Mouse (Mus musculus) forelimb bud, embryonic 11.5 days (tissue): ENCODE data around the gene Xrcc1.
A peak's percentile ranks its signal among the peaks of the same experiment; 100 is the strongest.
"Not testable (repeated sequence)": the region's sequence is repeated elsewhere in the genome, so short reads cannot be mapped to it uniquely, and the experiment has no call there.

Experiments
- DNase-seq: peaks from one replicate; pipeline ENCODE4 v3.0.0-alpha.2; 2012; ENCODE audit warnings: low read depth, low spot score

Gene Xrcc1

DNA sequence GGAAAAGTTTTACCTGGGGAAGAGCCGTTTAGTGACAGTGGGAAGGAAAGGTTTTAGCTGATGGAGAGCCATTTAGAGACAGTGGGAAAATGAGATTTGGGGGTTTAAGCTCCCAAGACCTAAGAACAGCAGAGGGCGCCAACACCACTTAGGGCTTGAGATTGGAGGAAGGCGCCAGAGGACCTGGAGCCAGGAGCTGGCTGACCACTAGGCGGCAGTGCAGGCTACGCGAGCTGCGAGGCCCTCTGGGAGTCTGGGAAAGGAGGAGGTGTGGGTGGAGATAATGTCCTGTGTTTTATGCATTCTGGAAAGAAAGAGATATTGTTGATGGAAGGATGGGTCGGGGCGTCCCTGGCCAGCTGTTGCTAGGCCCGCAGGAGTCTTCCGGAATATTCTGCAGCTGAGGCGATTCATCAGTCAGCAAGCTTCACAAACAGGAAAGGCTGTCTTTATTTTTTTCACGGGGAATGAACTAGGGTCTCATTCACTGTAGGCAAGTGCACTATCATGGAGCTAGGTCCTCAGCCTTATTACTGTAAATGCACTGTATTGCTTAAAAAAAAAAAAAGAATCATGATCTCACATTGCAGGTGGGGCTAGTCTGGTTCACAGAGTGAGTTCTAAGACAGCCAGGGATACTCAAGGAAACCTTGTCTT, 55.0 kb downstream of the Xrcc1 start:
- DNase-seq: peak; percentile 94

DNA sequence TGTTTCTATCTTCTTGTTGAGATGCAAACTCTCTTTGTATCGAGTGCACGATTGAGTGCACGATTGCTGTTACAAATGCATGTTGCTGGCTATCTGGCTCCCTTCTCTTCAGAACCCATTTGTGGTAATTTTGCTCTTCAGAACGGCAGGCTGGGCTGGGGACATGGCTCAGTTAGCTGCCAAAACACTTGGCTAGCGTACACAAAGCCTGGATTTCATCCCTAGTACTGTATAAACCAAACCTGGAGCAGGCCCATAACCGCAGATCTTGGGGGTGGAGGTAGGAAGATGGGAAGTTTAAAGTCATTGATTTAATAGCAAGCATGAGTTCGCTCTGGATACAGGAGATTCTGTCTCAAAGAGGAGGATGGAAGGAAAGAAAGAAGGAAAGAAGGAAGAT, 59.5 kb downstream of the Xrcc1 start:
- DNase-seq: no peak

DNA sequence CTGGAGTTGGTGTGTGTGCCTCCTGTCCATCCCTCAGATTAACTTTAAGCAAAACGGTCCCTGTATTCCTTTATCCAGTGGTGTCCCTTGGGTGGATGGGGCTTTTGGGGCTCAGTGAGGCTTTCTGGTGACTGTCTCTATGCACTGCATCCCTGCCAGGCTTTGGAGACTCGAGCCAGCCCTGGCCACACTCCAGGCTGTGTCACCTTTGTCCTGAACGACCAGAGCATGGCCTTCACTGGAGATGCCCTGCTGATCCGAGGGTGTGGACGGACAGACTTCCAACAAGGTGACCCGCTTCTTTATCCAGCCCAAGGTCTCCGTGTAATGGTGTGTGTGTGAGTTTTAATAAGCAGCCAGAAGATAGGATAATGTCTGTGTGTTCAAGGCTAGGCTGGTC, 60.0 kb downstream of the Xrcc1 start:
- DNase-seq: no peak

DNA sequence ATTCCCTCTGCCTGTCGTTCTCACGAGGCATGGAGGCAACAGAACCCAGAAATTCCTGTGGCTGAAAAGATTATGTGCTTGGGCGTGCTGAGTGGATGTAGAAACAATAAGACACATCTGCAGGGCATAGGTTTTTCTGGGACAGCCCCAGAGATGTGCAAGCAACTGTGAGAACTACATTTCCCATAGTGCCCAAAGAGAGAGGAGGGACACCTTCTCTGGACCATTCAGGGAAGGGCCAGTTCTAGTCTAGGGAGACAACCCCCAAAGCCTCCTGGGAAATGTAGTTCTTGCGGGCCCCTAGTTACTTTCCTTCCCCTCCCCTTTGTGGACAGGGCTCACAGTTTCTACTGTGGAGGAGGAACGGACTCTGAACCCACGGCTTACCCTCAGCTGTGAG, 61.9 kb downstream of the Xrcc1 start:
- DNase-seq: no peak

DNA sequence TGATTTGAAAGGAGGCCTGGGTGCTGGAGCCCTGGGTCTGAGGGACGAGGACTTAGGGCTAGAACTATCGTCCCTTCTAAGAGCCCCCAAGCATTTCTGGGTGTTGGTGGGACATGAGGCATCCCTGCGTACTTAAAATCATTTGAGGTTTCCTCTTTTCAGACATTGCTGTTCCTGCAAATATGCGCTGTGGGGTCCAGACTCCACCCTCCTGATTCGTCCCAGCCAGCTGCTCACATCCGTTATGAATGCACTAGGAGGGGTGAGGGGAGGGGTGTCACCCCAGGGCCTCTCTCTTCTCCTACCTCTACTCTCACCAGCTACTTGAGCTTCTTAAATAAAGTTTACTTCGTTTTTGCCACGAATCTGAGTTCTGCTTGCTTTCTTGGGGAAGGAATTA, 62.5 kb downstream of the Xrcc1 start:
- DNase-seq: no peak

DNA sequence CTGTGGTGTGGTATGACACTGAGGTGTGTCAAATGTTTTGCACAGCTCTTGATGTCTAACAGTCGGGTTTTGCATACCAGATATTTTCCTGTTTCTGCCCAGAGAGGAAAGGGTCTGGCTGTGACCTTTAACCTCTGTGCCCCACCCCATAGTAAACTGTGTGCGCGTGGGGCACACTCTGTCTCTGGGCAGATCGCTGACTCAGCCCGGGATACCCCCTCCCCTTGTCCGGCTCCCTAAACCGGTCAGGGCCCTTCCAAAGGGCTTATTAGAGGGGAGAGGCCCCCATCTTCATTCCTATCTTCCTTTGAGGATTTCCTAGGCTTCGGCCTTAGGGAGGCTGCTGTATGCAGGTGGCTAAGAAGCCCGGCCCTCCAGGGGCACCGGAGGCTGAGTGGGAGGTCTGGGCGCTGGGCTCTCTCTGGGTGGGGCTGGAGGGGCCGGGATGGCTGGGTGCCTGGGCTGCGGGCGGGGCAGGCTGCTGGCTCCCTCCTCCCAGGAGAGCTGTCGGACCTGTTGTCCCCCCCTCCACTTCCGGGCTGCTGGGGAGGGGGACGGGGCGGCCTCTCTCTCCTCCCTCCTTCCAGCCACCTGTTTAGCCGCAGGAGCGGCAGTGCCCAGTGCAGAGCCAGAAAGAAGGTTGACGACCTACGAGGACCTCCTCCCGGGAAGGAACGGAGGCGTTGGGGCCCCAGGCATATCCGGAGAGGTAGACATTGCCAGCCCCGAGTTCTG, 64.2 kb downstream of the Xrcc1 start, which contains the start of gene Phldb3:
Phldb3 (plus strand) TSS at position 620 of the 735 bp plus-strand sequence.
- no peak for DNase-seq

DNA sequence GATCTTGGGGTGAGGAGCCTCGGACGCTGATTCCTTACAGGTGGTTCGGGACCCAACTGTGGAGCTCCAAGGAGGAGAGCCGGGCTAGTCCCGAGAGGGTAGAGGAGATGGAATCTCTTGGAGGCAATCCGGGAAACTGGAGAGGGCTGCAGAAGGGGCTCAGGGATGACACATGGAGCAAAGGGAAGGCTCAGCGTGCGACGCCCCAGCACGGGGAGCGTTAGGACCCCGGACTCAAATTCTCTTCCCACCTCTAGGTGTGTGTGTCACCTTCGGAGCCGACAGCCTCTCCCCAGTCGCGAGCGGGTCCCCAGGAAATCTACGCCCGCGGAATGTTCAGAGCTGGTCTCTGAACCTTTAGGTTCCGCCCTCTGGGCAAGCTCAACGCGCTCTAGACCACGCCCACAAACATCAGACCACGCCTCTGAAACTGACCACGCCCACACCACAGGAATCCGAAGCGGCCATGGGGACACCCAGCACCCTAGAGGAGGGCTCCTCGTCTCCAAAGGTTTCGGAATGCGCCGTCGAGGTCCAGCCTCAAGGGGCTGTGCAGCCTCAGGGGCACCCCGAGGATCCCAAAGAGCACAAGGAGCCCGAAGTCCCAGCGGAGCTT, 64.9 kb downstream of the Xrcc1 start:
- peak; percentile 69 for DNase-seq

DNA sequence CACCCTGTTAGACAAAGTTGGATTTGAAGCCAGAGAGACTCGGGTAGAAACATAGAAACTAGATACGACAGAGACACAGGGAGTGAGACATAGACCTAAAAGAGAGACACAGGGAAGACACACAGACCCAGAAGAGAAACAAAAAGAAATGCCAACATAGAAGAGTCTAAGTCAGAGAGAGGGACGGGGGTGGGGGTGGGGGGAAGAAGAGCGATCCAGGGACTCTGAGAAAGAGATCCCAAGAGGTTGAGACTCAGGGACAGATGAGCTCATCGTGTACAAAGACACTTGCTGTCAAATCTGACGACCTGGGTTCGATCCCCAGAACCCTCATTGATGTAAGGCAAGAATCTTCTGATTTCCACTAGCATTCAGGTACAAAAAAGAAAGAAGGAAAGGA, 65.6 kb downstream of the Xrcc1 start:
- no peak for DNase-seq

DNA sequence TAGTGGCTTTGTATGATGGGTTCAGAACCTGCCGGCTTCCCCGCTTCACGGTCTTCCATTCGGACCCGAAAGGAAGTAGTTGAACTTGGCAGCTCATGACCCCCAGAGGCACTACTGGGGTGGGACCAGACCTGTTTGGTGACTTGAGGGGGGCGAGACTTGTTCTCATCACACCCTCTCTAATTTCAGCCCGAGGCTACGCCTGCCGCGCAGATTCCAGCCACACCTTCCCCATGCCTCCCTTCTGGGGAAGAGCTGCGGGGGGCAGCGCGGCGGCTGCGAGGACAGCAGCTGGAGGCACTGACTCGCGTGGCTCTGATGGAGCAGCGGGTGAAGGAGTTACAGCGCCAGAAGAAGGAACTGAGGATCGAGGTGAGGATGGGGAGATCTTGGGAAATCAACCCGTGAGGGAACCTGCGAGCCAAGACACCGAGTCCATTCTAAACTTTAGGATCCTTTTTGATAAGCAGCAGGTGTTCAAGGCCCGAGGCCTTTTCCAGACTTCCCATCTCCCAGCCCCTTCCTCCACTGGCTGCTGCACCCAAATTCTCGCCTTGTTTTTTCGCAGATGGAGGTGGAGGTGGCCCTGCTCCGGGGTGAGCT, 66.3 kb downstream of the Xrcc1 start:
- no peak for DNase-seq

DNA sequence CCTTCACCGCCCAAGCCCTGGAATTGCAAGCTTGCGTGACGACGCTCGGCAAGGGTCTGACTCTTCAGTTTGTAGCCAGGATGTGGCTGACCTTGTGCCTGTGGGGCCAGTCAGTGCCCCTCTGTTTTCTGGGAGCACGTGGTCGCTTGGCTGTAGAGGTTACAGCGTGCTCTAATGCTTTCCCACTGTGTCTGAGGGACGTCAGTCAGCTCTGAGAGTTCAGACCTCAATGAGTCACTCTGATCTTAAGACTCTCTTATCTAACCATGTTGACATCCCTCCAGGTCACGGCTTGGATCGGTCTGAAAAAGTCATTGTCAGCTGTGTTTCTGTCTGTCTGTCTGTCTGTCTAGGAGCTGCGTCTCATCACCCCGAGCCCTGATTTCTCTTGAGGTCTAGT, 68.7 kb downstream of the Xrcc1 start:
- DNase-seq: no peak

DNA sequence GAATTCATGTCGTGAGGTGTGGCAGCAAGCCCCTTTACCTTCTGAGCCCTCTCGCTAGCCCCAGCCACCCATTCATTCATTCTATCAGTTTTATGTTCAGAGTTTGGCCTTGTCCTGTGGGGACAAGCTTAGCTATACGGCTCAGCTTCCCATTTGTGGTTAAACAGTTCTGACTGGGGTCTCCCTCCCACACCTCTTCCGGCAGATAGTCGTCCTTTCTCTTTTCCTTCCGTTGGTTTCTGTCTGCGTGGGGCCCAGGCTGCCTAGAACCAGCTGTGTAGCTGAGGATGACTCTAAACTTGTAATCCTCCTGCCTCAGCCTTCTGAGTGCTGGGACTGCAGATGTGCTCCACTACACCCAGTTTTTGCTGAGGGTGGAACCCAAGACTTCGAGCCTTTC, 71.7 kb downstream of the Xrcc1 start:
- DNase-seq: no peak

DNA sequence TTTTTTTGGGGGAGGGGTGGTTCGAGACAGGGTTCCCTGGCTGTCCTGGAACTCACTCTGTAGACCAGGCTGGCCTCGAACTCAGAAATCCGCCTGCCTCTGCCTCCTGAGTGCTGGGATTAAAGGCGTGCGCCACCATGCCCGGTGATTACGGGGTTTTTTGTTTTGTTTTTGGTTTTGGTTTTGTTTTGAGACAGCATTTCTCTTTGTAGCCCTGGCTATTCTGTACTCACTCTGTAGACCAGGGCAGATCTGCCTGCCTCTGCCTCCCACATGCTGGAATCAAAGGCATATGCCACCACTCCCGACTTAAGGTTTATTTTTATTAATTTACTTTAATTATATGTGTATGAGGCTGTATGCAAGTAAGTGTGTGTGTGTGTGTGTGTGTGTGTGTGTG, 72.3 kb downstream of the Xrcc1 start:
- not testable (repeated sequence) for DNase-seq

DNA sequence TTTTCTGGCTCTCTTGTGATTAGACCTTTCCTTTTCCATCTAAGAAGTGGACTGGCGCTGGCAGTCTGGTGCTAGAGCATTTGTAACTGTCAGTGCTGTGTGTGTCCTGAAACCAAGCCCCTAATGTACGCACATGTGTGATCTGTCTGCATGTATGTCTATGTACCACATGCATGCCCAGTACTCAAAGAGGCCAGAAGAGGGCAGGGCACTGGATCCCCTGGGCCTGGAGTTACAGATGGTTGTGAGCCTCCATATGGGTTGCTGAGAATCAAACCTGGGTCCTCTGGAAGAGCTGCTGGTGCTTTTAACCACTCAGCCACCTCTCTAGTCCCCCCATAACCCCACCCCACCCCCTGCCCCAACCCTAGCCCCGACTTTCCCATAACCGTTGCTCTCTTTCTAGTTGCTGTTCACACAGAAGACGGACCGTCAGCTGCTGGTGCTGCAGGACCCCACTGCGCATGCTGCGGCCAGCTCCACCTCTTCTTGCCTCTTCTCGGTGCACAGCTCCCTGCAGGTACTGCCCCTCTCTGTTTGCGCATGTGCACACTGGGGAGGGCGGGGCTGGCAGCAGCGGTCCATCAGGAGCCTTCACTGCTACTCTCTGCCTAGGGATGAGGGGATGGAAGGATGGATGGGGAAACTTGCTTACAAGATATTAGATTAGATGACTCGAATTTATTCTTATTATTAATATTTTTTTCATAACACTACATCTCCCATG, 73.7 kb downstream of the Xrcc1 start:
- no peak for DNase-seq

DNA sequence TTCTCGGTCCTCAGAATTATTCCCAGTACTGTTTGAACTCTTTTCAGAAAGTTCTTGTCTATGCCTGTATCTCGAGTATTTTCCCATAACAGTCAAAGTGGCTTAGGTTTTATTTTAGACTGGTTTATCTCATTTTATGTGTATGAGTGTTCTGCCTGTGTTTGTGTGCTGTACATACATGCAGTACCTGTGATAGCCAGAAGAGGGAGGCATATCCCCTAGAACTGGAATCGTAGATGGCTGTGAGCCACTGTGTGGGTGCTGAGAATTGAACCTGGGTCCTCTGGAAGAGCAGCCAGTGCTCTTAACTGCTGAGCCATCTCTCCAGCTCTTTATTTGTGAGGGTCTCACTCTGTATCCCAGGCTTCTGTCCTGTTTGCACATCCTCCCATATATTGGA, 75.1 kb downstream of the Xrcc1 start:
- no peak for DNase-seq

DNA sequence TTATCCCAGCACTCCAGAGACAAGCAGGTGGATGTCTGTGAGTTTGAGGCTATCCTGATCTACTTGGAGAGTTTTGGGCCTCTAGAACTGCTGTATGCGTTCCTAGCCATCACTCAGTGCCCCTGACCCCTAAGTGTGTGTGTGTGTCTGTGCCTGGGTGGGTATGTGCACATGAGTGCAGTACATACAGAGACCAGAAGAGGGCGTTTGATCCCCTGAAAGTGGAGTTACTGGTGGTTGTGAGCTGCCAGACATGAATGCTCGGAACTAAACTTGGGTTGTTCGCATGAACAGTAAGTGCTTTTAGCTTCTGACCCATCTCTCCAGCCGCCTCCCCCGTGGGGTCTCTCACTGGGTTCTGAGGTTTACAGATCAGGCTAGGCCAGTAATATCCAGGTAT, 76.9 kb downstream of the Xrcc1 start:
- no peak for DNase-seq
